Mouse (Mus musculus): ENCODE results near the gene Tbc1d10a.

Gene Tbc1d10a

DNA sequence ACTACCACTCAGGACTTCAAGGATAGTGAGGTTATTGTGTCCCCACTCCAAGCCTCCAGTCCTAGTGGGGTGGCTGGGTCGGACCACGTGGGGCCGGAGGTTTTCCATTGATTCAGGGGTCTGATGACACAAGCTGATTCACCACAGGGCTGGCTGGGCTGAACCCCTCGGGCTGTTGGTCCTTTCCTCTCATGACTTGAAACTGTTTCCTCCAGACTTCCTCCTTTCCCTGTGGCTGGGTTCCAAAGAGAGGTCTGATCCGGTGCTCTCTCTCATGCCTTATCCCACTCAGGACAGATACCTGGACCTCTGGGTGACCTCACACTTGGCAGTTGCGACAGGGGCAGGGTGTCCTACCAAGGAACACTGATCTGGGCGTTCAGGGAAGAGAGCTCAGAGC lies 53.6 kb downstream of the Tbc1d10a start:
- DNase-seq = no peak

DNA sequence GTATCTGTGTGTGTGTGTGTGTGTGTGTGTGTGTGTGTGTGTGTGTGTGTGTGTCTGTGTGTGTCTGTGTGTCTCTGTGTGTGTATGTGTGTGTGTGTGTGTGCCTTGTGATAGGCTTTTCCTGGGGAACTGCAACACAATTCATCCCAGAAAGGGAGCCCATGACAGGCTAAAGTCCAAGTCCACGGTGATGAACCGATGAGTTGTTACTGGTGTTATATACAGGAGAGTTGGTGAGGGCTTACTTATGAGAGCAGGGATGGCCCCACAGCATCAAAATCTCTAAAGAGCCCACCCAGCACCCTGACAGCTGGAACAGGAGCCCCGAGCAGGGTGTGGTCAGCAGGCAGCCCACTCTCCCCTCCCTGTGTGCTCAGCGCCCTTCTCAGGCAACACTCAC lies 54.6 kb downstream of the Tbc1d10a start:
- DNase-seq = no peak

DNA sequence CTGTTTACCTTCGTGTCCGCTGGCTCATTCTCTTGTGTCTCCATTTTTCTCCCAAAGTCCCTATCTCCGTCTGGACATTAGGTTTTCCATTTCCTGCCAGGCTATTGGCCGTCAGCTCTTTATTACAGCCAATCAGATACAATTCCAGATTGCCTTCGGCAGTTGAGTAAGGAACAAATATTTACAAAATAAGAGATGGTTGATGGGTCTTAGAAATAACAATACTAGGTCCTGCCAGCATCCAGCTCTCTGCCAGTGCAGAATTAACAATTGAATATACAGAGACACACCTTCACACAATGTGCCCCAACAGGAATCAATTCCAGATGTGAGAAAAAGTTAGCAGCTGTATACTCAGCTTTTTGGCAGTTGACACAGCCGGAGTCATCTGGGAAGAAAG lies 59.5 kb downstream of the Tbc1d10a start:
- DNase-seq = no peak

DNA sequence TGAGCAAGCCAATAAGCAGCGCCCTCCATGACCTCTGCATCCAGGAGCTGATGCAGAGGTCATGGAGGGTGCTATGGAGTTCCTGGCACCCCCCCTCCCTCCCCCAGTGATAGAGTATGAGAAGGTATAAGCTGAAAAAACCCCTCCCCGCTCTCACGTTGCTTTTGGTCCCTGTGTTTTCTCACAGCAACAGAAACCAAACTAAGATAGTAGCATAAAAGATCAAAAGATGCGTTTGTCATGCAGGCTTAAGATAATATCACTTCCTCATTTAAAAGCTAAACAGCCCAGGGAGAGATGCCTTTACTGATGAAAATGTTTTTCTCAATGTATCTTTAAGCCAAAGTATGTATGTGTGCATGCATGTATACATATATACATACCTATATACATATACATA lies 60.0 kb downstream of the Tbc1d10a start:
- no peak for DNase-seq

DNA sequence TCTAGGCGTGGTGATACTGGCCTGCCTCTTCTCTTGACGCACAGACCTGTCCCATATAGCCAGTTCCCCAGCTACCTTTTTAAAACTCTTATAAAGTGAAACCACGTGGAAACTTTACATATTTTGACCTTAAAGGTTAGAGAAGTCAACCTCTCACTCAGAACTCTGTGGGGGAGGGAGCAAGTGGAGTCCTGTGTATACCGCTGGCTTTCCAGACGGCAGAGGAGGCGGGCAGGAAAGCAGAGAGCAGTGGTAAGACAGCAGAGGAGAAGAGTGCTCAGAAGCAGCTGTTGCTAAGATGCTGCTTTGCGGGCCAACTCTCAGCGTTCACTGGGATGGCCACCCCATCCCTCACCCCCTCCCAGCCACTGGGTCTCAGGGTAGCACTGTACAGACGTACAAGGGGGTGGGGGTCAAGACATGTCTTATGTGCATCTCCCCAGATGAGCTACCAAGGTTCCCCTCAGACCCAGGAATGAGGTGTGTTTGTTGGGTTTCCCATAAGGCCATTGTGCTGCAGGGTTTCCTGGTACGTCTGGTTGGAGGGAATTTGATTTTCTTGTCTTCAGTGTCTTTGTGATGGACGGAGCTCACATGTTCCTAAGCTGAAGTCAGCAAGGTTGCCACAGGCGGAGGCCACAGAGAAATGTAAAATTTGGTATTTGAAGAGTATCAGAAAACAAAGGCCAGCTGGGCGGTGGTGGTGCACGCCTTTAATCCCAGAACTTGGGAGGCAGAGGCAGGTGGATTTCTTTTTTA lies 60.8 kb downstream of the Tbc1d10a start:
- no peak for DNase-seq

DNA sequence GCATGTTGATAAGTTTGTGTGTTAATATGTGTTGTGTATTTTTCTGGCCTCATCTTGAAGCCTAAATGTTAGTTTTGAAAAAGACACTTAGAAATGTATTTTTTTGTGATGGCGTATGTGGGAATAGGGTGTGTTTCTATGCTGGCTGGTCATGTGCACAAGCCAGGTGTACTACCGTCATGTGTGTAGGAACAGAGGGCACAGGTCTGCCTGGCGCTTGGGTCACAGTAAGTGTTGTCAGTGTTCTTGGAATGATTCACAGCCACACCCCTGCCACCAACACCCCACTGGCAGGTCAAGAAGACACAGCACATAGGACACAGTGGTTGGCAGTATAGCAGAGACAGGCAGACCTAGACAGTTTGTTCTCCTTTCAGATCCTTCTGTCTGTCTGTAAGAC lies 62.6 kb downstream of the Tbc1d10a start:
- DNase-seq = no peak

DNA sequence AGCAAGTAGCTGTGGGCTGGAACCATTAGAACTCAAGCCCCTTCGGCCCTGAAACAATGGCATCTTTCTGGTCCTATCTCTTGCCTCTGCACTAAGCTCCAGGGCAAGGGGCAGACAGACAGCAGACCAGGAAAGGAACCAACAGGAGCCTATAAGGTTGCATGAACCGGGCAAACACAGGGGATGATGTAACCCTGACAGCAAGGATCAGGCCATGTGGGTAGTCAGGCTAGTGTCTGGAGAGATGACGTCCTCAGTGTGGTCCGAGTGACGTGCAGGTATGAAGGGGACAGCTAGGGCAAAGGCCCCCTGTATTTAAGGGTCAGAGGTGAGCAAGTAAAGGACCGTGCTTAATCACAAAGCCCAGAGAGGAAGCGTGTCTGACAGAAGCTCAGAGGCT lies 63.7 kb downstream of the Tbc1d10a start:
- DNase-seq = no peak

DNA sequence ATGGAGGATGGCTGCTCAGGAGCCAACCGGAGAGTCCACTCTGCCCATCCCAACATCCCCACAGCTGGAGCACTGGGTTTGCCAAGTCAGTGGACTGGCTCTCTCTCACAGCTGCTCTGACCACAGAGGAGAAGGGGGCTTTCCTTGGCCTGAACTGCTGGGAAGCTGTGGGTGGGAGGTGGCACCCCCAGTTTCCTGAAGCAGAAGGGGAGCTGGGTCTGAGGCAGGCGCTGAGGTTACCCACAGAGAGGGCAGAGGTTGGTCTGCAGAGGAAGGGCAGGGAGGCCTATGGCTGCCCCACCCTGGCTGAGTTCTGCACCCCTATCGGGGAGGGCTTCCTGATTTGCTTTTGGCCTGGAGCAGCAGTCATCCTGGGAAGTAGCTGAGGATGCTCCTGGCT lies 64.8 kb downstream of the Tbc1d10a start:
- no peak for DNase-seq

DNA sequence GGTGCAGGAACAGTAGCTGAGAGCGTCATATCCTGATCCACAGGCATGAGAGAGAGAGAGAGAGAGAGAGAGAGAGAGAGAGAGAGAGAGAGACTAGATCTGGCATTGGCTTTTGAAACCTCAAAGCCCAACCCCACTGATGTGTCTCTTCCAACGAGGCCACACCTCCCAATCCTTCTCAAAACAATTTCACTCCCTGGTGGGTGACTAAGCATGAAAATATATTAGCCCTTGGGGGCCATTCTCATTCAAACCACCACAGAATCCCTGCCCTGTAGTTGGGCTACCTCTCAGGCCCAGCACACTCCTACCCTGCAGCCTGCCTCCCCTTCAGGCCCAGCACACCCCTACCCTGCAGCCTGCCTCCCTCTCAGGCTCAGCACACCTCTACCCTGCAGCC lies 66.3 kb downstream of the Tbc1d10a start:
- DNase-seq = no peak

DNA sequence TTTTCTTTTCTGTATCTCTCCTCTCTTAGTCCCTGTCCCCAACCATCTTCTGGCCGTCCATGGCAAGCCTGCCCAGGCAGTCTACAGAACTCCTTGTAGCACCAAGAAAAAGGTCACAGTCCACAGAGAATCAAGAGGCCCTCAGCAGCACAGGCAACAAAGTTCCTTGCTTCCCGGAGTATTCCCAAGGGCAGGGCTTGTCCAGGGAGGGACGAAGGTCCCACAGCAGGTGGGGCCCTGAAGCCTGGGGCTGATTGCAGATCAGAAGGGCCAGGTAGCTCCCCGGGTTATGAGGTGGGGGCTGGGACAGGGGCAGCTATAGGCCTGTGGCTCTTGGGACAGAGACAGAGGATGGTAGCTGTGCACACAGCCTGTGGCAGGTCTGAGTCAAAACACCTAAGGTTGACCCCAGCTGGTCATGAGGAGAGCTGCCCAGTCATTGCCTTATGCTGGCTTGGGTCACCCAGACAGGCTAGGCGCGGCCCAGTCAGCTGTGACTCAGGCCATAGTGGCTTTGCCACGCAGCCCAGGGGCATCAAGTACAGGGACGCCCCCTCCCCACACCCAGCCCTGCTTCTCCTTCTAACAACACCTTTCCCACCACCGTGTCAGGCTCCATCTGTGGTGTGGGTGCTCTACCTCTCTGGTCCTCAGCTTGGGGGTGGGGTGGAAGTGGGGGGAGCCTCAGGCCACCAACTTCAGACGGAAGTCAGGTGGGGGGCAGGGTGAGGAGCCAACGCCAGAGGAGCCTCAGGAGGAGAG lies 70.4 kb downstream of the Tbc1d10a start, which contains the start of gene Lif:
Gene Lif, plus strand, starts transcription at position 712 of the 762 bp plus-strand sequence.
- DNase-seq = no peak

DNA sequence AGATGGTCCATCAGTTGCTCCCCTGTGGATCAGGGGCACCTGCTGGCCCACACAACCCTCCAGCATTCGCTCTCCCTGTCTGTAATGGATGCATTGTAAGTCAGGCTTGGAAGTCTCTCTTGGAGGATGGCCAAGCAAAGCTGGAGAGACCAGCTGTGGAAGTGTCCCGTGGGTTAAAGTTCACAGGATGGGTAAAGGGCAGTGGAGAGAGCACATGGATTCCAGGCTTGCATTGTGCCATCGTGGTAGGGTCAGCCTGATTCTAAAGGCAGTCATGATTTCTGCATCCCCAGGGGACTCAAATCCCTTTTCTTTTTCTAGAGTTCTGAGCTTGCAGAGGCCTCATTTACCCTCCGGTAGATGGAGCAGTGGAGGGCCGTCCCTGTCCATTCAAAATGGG lies 71.2 kb downstream of the Tbc1d10a start:
- no peak for DNase-seq

DNA sequence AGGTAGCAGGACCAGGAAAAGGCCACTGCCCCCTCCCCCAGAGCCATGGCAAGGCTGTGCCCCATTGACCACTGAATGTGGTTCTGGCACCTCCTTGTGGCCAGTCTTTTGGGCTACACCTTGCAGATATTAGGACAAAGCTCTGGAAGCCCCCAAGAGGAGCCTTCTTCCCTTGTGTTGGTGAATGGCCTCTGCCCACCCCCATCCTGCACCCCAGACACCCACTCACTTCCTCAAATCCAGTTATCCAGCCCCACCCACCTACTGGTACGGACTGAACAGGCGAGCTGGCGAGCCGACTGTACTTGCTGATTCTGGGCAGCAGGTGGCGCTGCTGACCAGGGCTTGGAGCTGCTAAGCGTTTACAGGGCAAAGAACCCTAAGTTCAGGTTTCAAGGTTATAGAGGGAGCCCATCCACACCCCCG lies 72.1 kb downstream of the Tbc1d10a start:
- DNase-seq = peak; percentile 86 to 87

DNA sequence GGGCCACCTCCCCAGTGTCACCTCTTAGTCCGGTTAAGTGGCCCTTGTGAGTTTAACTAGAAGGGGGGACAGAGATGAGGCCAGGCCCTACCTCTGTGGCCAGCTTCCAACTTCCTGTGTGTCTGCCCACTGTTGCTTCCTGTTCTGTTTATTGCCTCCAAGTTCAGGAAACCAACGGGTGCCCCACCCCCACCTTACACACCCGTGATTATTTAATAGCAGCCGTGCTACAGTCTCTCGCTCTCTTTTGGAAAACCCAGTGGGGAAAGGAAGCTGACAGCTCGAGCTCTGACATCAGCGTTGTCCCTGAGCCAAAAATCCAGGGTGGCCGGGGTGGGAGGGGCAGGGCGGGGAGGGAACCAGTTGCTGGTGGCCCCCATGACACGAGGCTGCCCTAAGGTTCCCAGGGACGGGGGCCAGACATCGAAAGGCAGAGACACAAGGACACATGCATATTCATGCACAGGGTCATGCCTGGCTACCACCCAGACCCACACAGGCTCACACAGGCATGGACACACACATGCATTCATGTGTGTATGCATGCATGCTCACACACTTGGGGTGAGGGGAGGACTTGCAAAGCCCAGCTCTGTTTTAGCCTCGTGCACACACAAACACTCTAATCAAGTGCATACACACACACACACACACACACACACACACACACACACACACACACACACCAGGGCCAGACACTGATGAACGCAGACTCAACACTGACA lies 74.0 kb downstream of the Tbc1d10a start:
- peak; percentile 26 to 47 for DNase-seq

DNA sequence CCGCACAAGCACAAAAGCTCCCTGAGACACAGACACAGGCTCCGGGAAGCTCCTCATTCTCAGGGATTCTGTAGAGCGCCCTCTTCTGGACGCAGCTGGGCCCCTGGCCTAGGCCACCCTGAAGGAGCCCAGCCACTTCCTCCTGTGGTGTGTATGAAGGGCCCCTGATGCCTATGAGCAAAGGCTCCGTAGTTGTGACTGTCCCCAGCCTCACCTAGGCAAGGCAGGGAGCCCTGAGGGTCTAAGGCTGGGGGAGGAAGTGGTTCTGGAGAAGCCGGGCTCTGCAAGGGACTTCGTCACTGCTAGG lies 74.6 kb downstream of the Tbc1d10a start:
- DNase-seq = peak; percentile 47 to 59

DNA sequence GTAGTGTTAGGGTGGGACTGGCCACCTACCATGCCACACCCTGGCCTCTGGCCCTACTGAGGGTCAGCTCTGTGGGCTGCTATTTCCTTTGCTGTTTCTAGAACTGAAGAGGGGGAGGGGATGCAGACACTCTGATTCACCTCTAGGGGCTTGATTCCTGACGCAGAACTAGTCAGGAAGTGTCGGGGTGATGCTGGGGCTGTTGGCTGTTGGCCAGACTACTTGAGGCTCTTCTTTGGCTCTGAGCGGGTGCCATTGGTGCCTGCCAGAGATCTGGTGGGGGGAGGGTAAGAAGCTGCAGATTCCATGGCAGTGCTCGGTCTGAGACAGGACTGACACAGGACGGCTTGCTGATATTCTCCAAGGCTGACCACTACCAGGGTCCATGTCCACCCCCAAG lies 75.4 kb downstream of the Tbc1d10a start:
- DNase-seq = no peak

DNA sequence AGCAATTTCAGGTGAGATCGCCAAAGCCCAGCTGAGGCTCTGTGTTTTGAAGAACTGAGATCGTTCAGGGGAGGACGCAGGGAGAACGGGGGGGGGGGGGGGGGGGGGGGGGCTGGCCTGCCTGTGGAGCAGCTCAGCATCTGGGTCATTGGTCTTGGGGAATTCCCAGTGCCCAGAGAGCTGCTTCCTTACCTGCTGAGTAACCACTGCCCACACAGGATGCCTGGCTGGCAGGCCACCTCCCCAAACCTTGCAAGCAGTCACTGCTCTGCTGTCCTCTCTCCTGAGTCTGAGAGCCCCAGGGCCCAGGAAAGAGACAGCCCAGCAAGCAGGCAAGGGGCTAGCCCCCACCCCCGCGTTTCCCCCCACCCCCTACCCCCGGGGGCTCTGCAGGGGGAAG lies 76.3 kb downstream of the Tbc1d10a start:
- no peak for DNase-seq

DNA sequence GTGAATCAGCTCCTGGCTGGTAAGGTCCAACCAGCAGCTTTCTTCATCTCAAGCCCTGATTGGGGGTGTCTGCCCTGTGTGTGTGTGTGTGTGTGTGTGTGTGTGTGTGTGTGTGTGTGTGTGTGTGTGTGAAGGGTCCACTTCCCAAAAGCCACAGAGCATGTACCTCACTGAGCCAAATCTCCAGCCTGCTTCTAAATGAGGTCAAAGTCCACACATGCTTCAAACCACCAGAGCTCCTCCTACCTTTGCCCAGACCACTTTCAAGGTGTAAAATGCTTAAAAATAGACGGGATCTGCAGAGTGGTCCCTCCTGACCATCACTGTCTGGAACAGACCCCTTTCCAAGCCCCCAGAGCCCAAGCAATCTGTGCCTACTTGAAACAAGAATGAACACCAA lies 76.7 kb downstream of the Tbc1d10a start:
- no peak for DNase-seq

DNA sequence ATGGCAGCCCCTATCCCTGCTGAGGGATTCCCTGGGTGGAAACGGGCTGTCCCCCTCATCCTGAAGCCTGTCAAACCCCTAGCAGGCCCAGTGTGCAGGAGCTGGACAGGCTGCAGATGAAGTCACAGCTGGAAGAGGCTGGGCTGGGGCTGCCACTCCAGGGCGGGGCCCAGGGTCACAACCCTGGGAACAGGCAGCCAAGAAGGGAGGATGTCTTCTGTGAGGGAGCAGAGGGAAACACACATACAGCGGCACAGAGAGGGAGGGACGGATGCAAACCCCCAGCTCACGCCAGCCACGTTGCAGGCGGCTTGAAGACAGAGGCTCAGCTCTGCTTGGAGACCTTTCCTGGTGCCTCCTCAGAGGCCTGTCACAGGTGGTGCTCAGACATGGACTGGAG lies 77.5 kb downstream of the Tbc1d10a start:
- no peak for DNase-seq
